ENCODE assay signal across 8 mouse cellular contexts in the genomic region with DNA sequence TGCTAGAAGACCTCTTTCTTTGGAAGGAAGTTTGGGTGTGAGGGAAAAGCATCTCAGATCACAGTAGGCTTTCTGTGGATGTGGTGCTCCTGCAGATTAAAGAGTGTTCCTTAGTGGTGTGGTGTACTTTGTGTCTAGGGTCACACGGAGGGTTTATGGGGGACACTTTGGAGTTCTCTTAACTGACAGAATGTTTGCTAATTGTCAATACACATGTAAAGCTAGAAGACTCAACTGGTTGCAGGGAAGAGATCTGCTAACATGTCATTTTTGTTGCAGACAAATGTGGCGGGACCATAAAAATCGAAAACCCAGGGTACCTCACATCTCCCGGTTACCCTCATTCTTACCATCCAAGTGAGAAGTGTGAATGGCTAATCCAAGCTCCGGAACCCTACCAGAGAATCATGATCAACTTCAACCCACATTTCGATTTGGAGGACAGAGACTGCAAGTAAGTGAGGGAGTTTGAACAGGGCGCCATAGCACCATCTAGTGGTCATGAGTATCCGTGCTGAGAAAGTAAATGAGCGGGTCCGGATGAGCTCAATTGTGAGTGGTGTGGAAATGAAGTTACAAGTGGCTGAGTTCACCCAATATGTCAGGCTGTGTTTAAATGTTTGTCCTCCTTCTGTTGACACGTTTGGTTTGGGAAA. TPM values are rescaled to one million over a fixed set of nuclear protein-coding genes. Genes with fewer than 3 reads are reported as not detected.
DNase-seq lines count a peak whose midpoint lies in the region; ATAC-seq and TF ChIP-seq lines count a peak whose summit lies in the region.

No protein-coding gene starts in this region.

- ATAC-seq in embryonic facial prominence, embryonic 12.5 days (ENCODE audit: insufficient number of reproducible peaks, insufficient read depth, low FRiP score, low TSS enrichment) = no peak
- no peak for ATAC-seq in limb, embryonic 13.5 days (ENCODE audit: low FRiP score, low read depth)
- ATAC-seq in midbrain, postnatal 0 days (ENCODE audit: low FRiP score) = no peak

- H3K27me3 ChIP-seq in embryonic facial prominence, embryonic 12.5 days = no peaks in the 10 kb centered on the region
- peaks cover 43% of the 10 kb centered on the region for H3K27me3 ChIP-seq in limb, embryonic 13.5 days
- no peaks in the 10 kb centered on the region for H3K27me3 ChIP-seq in midbrain, postnatal 0 days (ENCODE audit: insufficient read depth, low read length)

- no peak overlapping the region for H3K27ac ChIP-seq in embryonic facial prominence, embryonic 12.5 days
- no peak overlapping the region for H3K27ac ChIP-seq in limb, embryonic 13.5 days
- no peak overlapping the region; the same call in 1 of the 2 replicates for H3K27ac ChIP-seq in midbrain, postnatal 0 days (ENCODE audit: low read depth, low read length)

- peak; percentile 96 for TF ChIP-seq CTCF in midbrain, postnatal 0 days (IDR thresholded peaks at IDR 0.05)

- no peaks in the 10 kb centered on the region for H3K36me3 ChIP-seq in embryonic facial prominence, embryonic 12.5 days
- H3K36me3 ChIP-seq in limb, embryonic 13.5 days = no peaks in the 10 kb centered on the region
- H3K36me3 ChIP-seq in midbrain, postnatal 0 days (ENCODE audit: insufficient read depth, low read length) = no peaks in the 10 kb centered on the region

- H3K4me2 ChIP-seq in embryonic facial prominence, embryonic 12.5 days (replicated peaks) = peak overlapping the region; percentile 37
- peak overlapping the region; percentile 52 for H3K4me2 ChIP-seq in limb, embryonic 13.5 days (replicated peaks)
- peak overlapping the region; percentile 84 for H3K4me2 ChIP-seq in midbrain, postnatal 0 days (ENCODE audit: low read depth, low read length, poor library complexity, severe bottlenecking)

- WGBS in embryonic facial prominence, embryonic 12.5 days = 14% methylated on average over 11 of the region's 11 CpGs
- WGBS in limb, embryonic 13.5 days = 10% methylated on average over 11 of the region's 11 CpGs
- WGBS in midbrain, postnatal 0 days = 10% methylated on average over 11 of the region's 11 CpGs

- no peak overlapping the region for H3K4me3 ChIP-seq in embryonic facial prominence, embryonic 12.5 days
- peak overlapping the region; percentile 23 for H3K4me3 ChIP-seq in limb, embryonic 13.5 days
- peak overlapping the region; percentile 66 for H3K4me3 ChIP-seq in midbrain, postnatal 0 days (ENCODE audit: low read depth, low read length)

- peak; percentile 44 for DNase-seq in 3134 (ENCODE audit: extremely low read depth, insufficient read length, low spot score)
- peak; percentile 70 for DNase-seq in adrenal gland, postnatal 25 days
- peak; percentile 92 for DNase-seq in heart, adult 8-10 months (ENCODE audit: low spot score)
- peak; percentile 75 to 88 for DNase-seq in kidney, adult 8-10 months
- DNase-seq in midbrain, postnatal 0 days (ENCODE audit: low spot score) = peak; percentile 91
- DNase-seq in spleen, postnatal 14 days (ENCODE audit: low spot score in 2 of 2) = peak; percentile 16 to 56

- no peaks in the 10 kb centered on the region for H3K9me3 ChIP-seq in embryonic facial prominence, embryonic 12.5 days
- H3K9me3 ChIP-seq in limb, embryonic 13.5 days = no peaks in the 10 kb centered on the region
- no peaks in the 10 kb centered on the region for H3K9me3 ChIP-seq in midbrain, postnatal 0 days (ENCODE audit: low read length)

- peaks cover 12% of the 10 kb centered on the region; the same call in 1 of the 2 replicates for H3K4me1 ChIP-seq in embryonic facial prominence, embryonic 12.5 days
- H3K4me1 ChIP-seq in limb, embryonic 13.5 days = peaks cover 30% of the 10 kb centered on the region
- peaks cover 5% of the 10 kb centered on the region; the same call in 1 of the 2 replicates for H3K4me1 ChIP-seq in midbrain, postnatal 0 days (ENCODE audit: insufficient read depth, low read length)

- H3K9ac ChIP-seq in embryonic facial prominence, embryonic 12.5 days = no peak overlapping the region
- no peak overlapping the region for H3K9ac ChIP-seq in limb, embryonic 13.5 days
- H3K9ac ChIP-seq in midbrain, postnatal 0 days (replicated peaks; ENCODE audit: low read length, poor library complexity, severe bottlenecking) = no peak overlapping the region

RNA-seq across cellular contexts. Expression of gene Nrp1, which starts 4.7 kb away (rescaled TPM):
- total RNA-seq in adrenal gland, postnatal 25 days (2021) = 115 and 135 TPM in 2 replicates
- polyA plus RNA-seq in embryonic facial prominence, embryonic 12.5 days (2016; fragmentation: Nextera tagmentation; extraction: Ambion mirVana) = 70.5 and 73.6 TPM in 2 replicates
- total RNA-seq in heart, adult 8-10 months (2022) = 100 to 1,000 TPM in 2 of 4 experiments, 10 to 100 TPM in 2; 92.6 to 130 (median 102) TPM
- 69.2 and 71.4 TPM in 2 replicates for polyA plus RNA-seq in limb, embryonic 13.5 days (2015; fragmentation: Nextera tagmentation; extraction: Ambion mirVana)
- total RNA-seq in midbrain, postnatal 0 days (2014; rRNA removed) = 57.9 and 72.1 TPM in 2 replicates
- 56.5 and 59.3 TPM in 2 replicates for polyA plus RNA-seq in midbrain, postnatal 0 days (2015; fragmentation: Nextera tagmentation; extraction: Ambion mirVana)

Comparison
In these comparisons a context has a peak if more than half of its experiments do, and no peak if none do; other contexts are left out.
1. DNase-seq: peak in every context shown above with its lines; median percentile 92 in heart, adult 8-10 months; 91 in midbrain, postnatal 0 days; 82 in kidney, adult 8-10 months; 70 in adrenal gland, postnatal 25 days; 44 in 3134; 36 in spleen, postnatal 14 days.